Mouse (Mus musculus) brain, embryonic 18.5 days (tissue): ENCODE results near the gene Fgr.

Experiments used
- DNase-seq: peaks from one replicate; pipeline ENCODE4 v3.0.0-alpha.2; 2012; ENCODE audit warnings: low read depth, low spot score

Fgr gene

GRCm38 (mm10) chr4:133014896-133015709, 41.2 kb downstream of the Fgr start:
- DNase-seq, result no peak

DNA sequence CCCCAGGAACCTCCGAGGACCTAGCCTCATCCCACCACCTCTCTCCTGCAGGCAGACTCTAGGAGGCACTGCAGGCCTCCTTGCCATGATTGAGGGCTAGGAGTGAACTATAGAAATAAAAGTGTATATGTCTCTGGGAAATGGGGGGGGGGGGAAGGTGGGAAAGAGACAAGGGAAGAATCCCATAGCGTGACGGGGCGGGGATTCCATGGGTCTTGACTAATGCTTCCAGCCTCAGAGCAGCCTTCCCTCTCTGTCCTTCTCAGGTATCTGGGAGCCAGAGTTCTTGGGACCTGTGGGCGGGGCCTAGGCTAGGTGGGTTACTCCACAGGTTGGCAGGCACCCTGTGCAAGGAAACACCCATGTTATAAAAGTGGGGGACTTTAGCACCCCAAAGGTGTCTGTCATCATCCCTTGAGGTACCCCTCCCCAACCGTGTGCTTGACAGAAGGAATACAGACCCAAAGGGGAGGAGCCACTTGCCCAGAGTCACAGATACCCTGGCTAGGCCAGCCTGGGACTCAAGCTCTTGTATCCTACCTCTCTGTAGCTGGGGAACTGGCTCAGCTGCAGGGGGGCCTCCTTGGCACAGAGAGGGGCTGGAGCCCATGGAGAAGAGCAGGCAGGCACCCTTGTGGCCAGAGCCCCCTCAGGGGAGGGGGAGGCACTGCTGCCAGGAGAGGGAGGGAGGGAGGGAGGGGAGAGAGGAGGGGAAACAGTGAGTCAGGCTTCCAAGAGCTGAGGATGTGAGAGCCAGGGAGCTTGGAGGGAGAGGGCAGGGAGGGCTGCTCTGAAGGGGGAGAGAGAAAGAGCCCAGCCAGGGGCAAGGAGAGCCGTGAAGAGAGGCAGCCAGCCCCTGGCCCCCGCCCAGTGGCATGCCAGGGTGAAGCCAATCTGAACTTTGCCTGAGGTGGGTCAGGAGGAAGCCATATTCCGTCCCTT, 42.1 kb downstream of the Fgr start:
- DNase-seq, result no peak

DNA sequence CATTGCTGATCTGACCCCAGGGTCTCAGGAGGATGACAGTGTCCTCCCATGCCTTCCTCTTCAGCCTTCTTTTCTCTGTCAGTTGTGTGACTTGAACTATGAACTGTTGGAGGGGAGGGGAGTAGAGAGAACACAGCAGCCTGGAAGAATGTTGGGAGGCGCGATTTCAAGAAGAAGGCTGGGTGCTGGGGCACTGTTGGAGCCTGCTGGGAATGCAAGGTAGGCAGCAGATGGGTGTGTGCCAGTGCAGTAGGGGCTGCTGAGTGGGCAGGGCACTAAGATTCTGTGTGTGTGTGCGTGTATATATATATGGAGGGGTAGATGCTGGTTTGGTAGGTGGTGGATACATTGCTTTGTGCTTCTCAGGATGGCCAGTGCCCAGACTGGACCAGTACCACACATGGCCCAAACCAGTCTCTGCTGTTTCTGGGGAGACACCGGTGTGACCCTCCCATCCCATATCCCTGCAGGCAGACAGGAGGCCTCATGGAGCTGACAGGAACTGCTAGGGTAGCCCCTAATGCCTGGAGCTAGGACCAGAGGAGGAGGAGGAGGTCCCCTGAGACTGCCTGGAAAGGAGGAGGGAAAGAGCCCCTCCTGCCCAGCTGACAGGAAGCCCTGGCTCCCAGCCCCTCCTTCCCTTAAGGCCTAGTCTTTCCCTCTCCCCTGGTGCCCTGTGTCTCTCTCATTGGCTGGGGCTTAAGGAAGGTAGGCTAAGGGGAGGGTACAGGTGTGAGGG, 43.0 kb downstream of the Fgr start:
- DNase-seq, result no peak

DNA sequence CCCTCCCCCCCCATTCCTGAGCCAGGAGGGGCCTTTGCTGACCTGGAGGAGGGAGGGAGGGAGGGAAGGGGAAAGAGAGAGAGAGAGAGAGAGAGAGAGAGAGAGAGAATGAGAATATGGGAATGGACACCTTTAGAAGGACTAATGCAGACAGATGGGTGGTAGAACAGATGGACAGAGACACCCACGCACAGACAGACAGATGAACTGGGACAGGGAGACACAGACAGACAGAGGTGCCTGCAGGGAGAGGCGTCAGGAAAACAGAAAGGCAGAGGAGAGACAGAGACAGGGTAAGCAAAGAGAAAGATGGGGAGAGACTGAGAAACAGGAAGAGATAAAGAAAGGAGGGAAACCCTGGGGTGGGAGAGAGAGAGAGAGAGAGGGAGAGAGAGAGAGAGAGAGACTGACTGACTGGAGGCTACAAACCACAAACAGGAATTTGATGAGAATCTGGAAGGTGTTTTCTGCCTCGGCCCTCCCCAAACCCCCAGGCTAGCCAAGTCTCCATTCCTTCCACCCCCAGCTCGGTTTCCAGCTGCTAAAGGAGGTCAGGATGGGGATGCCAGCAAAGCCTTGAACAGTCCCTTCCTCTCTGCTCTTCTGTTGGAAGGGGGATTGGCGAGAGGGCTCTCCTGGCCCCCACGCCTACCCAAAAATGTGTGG, 43.8 kb downstream of the Fgr start:
- DNase-seq, result no peak

DNA sequence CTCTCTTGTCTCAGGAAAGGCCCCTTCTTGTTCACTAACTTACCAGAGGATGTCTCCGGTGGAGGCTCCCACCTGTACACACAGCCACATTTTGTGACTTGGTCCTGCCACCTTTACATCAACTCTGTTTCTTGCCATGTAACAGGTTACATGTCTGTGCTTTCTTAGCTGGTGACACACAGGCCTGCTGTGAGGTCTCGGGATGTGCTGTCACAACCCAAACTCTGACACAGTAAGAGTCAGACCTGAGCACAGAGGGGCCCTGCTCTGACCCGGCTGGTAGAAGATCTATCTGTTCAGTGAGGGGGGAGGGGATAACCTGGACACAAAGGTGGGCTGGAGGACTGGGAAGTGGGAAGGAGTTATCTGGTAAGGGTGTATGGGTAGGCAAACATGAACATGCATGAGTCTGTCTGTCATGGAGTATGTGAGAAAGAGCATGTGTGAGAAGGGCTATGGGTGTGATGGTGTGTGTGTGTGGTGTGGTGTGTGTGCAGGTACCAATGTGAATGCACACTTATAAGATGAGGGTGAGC, 44.4 kb downstream of the Fgr start:
- DNase-seq, result no peak

DNA sequence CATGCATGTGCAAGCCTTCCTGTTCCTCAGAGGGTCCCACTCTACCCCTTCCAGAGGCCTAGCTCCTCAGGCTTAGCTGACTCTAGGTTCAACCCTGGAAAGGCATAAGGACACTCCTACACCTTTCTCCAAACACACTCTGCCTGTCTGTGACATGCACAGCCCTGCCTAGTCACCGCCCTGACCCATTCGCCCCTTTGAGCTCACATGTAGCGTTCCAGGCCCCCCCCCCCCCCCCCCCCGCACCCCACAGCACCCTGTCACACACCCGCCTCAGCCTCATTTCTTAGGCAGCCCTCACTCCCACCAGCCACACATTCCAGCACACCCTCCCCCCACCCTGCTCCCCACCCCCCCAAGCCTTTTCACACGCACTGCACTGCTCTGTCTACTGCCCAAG, 46.8 kb downstream of the Fgr start:
- no peak for DNase-seq

GRCm38 (mm10) chr4:133021181-133021671, 47.3 kb downstream of the Fgr start:
- DNase-seq, result no peak

- no peak for DNase-seq
These were observed 48.3 kb downstream of the Fgr start for GRCm38 (mm10) chr4:133022217-133022616.

- DNase-seq, result no peak
These were observed 49.2 kb downstream of the Fgr start for GRCm38 (mm10) chr4:133022954-133023635.

GRCm38 (mm10) chr4:133023636-133024035, 49.7 kb downstream of the Fgr start:
- no peak for DNase-seq

DNA sequence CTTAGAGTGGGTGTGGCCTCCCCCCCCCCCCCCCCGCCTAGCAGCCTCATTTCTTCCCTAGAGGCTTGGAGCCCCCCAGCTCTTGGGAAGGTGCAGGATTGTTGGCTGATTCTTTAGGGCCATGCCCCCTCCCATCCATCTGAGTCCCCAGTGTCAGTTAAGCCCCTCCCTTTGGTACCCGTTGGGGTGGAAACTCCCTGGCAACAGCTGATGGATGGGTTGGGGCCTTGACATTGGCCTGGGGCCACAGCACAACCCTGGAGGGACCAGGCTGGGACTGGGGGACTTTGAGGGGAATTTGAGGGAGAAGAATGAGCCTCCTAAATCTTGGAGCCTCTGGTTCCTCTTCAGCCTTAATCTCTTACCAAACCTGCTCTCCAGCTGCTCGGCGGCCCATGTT, 50.5 kb downstream of the Fgr start:
- DNase-seq, result no peak

GRCm38 (mm10) chr4:133024969-133025685, 51.2 kb downstream of the Fgr start:
- DNase-seq, result no peak

DNA sequence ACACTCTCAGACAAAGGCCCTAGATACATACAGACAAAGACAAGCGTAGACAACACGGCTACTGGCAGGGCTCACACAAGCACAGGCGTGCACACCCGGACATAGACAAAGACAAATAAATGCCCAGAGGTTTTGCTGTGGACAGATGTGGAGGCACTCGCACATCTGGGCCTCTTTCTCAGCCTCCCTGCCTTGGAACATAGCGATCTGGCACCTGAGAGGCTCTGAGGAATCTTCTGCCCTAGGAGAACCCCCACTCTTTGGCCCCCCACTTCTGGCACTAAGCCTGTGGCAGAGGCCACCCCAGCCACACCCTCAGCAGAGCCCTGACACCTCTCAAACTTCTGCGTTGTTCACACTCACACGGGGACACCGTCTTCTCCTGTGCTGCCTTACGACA, 52.4 kb downstream of the Fgr start:
- DNase-seq, result no peak

- DNase-seq, result no peak
These were observed 53.0 kb downstream of the Fgr start for GRCm38 (mm10) chr4:133026826-133027375.

- no peak for DNase-seq
These were observed 53.8 kb downstream of the Fgr start for GRCm38 (mm10) chr4:133027721-133028120.

GRCm38 (mm10) chr4:133028193-133028592, 54.3 kb downstream of the Fgr start:
- no peak for DNase-seq

DNA sequence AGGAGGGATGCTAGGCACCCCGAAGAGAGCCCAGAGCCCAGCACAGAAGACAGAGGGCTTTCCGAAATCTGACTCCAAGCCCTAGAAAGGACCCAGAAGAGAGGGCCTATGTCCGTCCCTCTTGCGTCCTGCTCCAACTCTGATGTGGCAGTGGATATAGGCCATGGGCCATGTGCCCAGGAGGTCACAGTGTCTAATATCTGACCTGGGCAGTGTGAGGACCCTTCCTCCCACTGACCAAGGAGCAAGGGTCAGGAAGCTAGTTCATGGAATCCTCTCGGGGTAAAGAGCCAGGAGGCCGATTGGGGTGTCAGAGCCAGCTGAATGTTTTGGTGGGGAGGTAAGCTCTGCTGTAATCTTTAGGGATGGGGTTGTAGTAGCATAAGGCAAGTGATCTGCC, 55.0 kb downstream of the Fgr start:
- DNase-seq, result no peak

GRCm38 (mm10) chr4:133032410-133033095, 58.7 kb downstream of the Fgr start:
- no peak for DNase-seq

DNA sequence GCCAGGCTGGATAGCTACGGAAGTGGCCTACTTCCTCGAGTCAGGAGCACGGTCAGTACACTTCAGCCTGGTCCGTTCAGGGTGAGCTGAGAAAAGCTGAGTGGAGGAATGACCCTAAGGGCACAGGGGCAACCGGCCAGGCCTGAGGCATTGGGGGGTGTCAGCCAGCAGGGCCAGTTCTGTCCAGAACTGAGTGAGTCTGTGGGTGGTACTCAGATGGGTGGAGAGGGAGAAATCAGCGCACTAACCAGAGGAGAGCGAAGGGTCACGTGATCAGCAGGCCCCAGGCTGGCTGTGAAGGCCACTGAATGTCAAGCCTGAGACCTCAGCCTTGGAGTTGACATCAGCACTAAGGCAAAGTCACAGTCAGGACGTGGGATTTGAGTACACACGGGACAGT, 60.6 kb downstream of the Fgr start:
- DNase-seq, result no peak
